Mouse (Mus musculus) MEL (cell line): Measurements from ENCODE around the gene Unc13c. TPM values are rescaled to one million over a fixed set of nuclear protein-coding genes. Genes with fewer than 3 reads are reported as not detected.

Experiments
- DNase-seq: peaks from one replicate; pipeline ENCODE4 v3.0.0; 2011; ENCODE audit warnings: low read depth, low spot score
- H3K27ac ChIP-seq: 2 replicates; pipeline ENCODE4 v1.5.1; 2012; ENCODE audit warnings: low read depth, mild to moderate bottlenecking, control low read depth, low read length, moderate library complexity; ENCODE audit not compliant: control insufficient read depth
- H3K27me3 ChIP-seq, 2 experiments: fragments of 150-350 bp in 1 of 2; sonication (generic) in 1 of 2; 2 replicates each; pipeline ENCODE4 v1.6.1; 2012; ENCODE audit warnings: low read length in 2 of 2, mild to moderate bottlenecking in 2 of 2, improper control_type of control experiment in 1 of 2, moderate library complexity in 1 of 2; ENCODE audit not compliant: insufficient read depth in 2 of 2, control insufficient read depth in 1 of 2
- H3K36me3 ChIP-seq, 2 experiments: 2 replicates each; pipeline ENCODE4 v1.6.1; 2012 to 2014; ENCODE audit warnings: low read length in 2 of 2, improper control_type of control experiment in 1 of 2, inconsistent platforms in 1 of 2, mild to moderate bottlenecking in 1 of 2; ENCODE audit not compliant: insufficient read depth in 2 of 2, control insufficient read depth in 1 of 2
- H3K4me1 ChIP-seq, 2 experiments: fragments of 150-350 bp in 1 of 2; sonication (generic) in 1 of 2; 2 replicates each; pipeline ENCODE4 v1.6.1; 2012; ENCODE audit warnings: low read length in 2 of 2, improper control_type of control experiment in 1 of 2, mild to moderate bottlenecking in 1 of 2; ENCODE audit not compliant: insufficient read depth in 2 of 2, control insufficient read depth in 1 of 2
- H3K4me3 ChIP-seq, 2 experiments: fragments of 150-350 bp in 1 of 2; sonication (generic) in 1 of 2; 2 replicates each; pipeline ENCODE4 v1.5.1; 2012; ENCODE audit warnings: low read depth in 2 of 2, low read length in 2 of 2, mild to moderate bottlenecking in 2 of 2, moderate library complexity in 2 of 2, control low read depth in 1 of 2, improper control_type of control experiment in 1 of 2; ENCODE audit not compliant: control insufficient read depth in 1 of 2, insufficient read depth in 1 of 2
- H3K79me2 ChIP-seq: 2 replicates; pipeline ENCODE4 v1.6.1; 2012; ENCODE audit warnings: mild to moderate bottlenecking, low read length, moderate library complexity; ENCODE audit not compliant: control insufficient read depth, poor library complexity, insufficient read depth
- H3K9ac ChIP-seq: 2 replicates; pipeline ENCODE4 v1.6.1; 2012; ENCODE audit warnings: low read depth, mild to moderate bottlenecking, control low read depth, low read length, moderate library complexity; ENCODE audit not compliant: control insufficient read depth, poor library complexity, severe bottlenecking
- H3K9me3 ChIP-seq: fragments of 150-350 bp; sonication (generic); replicated peaks from 2 replicates; pipeline ENCODE4 v1.6.1; 2012; ENCODE audit warnings: mild to moderate bottlenecking, low read length, improper control_type of control experiment, moderate library complexity; ENCODE audit not compliant: insufficient read depth
- ETS1 ChIP-seq: IDR thresholded peaks from 2 replicates; pipeline ENCODE4 v1.6.1; 2012; ENCODE audit warnings: low read depth, mild to moderate bottlenecking, inconsistent platforms, low read length, improper control_type of control experiment, moderate library complexity
- JUND ChIP-seq: IDR thresholded peaks from 2 replicates; pipeline ENCODE4 v1.6.1; 2011; ENCODE audit warnings: low read depth, mild to moderate bottlenecking, improper control_type of control experiment, low read length
- KAT2A ChIP-seq: conservative IDR thresholded peaks from 2 replicates; pipeline ENCODE4 v1.6.1; 2012; ENCODE audit warnings: low read depth, low read length, improper control_type of control experiment, inconsistent platforms
- MYC ChIP-seq: IDR thresholded peaks from 2 replicates; pipeline ENCODE4 v1.6.1; 2011; ENCODE audit warnings: low read depth, mild to moderate bottlenecking, low read length, improper control_type of control experiment, moderate library complexity
- NELFE ChIP-seq: IDR thresholded peaks from 2 replicates; pipeline ENCODE4 v1.6.1; 2011; ENCODE audit warnings: low read depth, low read length, improper control_type of control experiment
- POLR2A ChIP-seq, 2 experiments: IDR thresholded peaks; 2 replicates each; pipeline ENCODE4 v1.6.1; 2011 to 2012; ENCODE audit warnings: low read length in 2 of 2, mild to moderate bottlenecking in 2 of 2, control low read depth in 1 of 2, improper control_type of control experiment in 1 of 2, low read depth in 1 of 2, moderate library complexity in 1 of 2; ENCODE audit not compliant: control insufficient read depth in 1 of 2, insufficient read depth in 1 of 2, poor library complexity in 1 of 2
- POLR2AphosphoS2 ChIP-seq: IDR thresholded peaks from 2 replicates; pipeline ENCODE4 v1.6.1; 2011; ENCODE audit warnings: low read length, improper control_type of control experiment
- RAD21 ChIP-seq: IDR thresholded peaks from 2 replicates; pipeline ENCODE4 v1.6.1; 2011; ENCODE audit warnings: mild to moderate bottlenecking, low read depth, low read length, improper control_type of control experiment
- SMC3 ChIP-seq: IDR thresholded peaks from 2 replicates; pipeline ENCODE4 v1.6.1; 2011; ENCODE audit warnings: low read depth, low read length, improper control_type of control experiment
- TCF12 ChIP-seq: IDR thresholded peaks from 2 replicates; pipeline ENCODE4 v1.6.1; 2014; ENCODE audit warnings: low read depth, mild to moderate bottlenecking, inconsistent platforms, low read length, improper control_type of control experiment, moderate library complexity
- ZKSCAN1 ChIP-seq: IDR thresholded peaks from 2 replicates; pipeline ENCODE4 v1.6.1; 2012; ENCODE audit warnings: low read depth, mild to moderate bottlenecking, inconsistent platforms, low read length, improper control_type of control experiment, moderate library complexity
- polyA plus RNA-seq, 2 experiments: library from polyadenylated mRNA; stranded (reverse) in 1 of 2; unstranded in 1 of 2; fragments of >175 nt in 1 of 2; fragments of >200 nt in 1 of 2; gene quantifications; 2 replicates each; pipeline versions ENCODE4 v1.2.1 to v1.2.4; 2012; ENCODE audit warnings: low replicate concordance in 2 of 2, low read depth in 1 of 2; ENCODE audit not compliant: insufficient read length in 2 of 2, insufficient read depth in 1 of 2, missing spikeins in 1 of 2
- total RNA-seq: library from RNA; depleted of rRNA; stranded (reverse); fragments of 300-350 nt; gene quantifications from 2 replicates; pipeline ENCODE4 v1.2.3, GENCODE M21; 2012

The Unc13c gene
- total and polyA plus RNA-seq, 3 experiments = not detected

- H3K27me3 ChIP-seq = no peaks in the 10 kb centered on the region
- no peak overlapping the region for H3K27ac ChIP-seq
- H3K36me3 ChIP-seq = no peaks in the 10 kb centered on the region
- no peak overlapping the region for H3K9ac ChIP-seq
- H3K4me1 ChIP-seq = no peaks in the 10 kb centered on the region
- no peak for TF ChIP-seq RAD21
- TF ChIP-seq KAT2A = no peak
- TF ChIP-seq TCF12 = no peak
- TF ChIP-seq ETS1 = no peak
- TF ChIP-seq MYC = no peak
- no peak for TF ChIP-seq POLR2AphosphoS2
- no peak for TF ChIP-seq SMC3
- TF ChIP-seq ZKSCAN1 = no peak
- TF ChIP-seq NELFE = no peak
- TF ChIP-seq JUND = no peak
- no peak for DNase-seq
- H3K4me3 ChIP-seq = no peak overlapping the region
- H3K79me2 ChIP-seq = no peaks in the 10 kb centered on the region
- no peaks in the 10 kb centered on the region for H3K9me3 ChIP-seq
These were observed 109.3 kb downstream of the Unc13c start for GRCm38 (mm10) chr9:73859469-73859868.

DNA sequence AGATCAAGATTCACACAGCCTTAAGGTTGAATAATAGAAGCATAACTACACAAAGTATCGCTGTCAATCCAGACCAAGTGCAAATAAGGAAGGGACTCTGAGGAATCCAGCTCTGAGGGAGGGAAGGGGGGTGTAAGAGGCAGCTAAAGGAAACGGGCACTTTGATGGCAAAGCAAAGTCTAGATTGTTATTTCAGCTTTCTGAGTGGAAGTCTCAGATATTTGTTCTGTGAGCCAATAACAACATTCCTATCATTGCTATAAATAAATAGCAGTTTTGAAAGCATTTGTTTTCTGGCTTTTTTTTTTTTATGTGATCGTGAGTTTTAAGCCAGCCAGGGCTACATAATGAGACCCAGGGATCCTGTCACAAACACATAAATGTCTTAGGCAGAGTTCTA, 114.5 kb downstream of the Unc13c start:
- no peak for DNase-seq
- H3K4me3 ChIP-seq = no peak overlapping the region
- H3K36me3 ChIP-seq = no peaks in the 10 kb centered on the region
- TF ChIP-seq POLR2A (IDR thresholded peaks at IDR 0.05; ENCODE audit: control insufficient read depth in 1 of 2, insufficient read depth in 1 of 2, low read depth in 1 of 2, low read length in 2 of 2, poor library complexity in 1 of 2) = no peak
- TF ChIP-seq, all 39 proteins: peak for 0
- no peaks in the 10 kb centered on the region for H3K27me3 ChIP-seq
- no peaks in the 10 kb centered on the region for H3K4me1 ChIP-seq
- H3K9me3 ChIP-seq = no peaks in the 10 kb centered on the region
- no peak overlapping the region for H3K27ac ChIP-seq
- no peak overlapping the region for H3K9ac ChIP-seq
- H3K79me2 ChIP-seq = no peaks in the 10 kb centered on the region

GRCm38 (mm10) chr9:73806681-73807080, 162.1 kb downstream of the Unc13c start:
- H3K36me3 ChIP-seq = no peaks in the 10 kb centered on the region
- DNase-seq = no peak
- TF ChIP-seq KAT2A = no peak
- no peak for TF ChIP-seq JUND
- TF ChIP-seq, all 39 proteins: peak for 0
- no peak overlapping the region for H3K4me3 ChIP-seq
- H3K27ac ChIP-seq = no peak overlapping the region
- no peaks in the 10 kb centered on the region for H3K4me1 ChIP-seq
- no peaks in the 10 kb centered on the region for H3K9me3 ChIP-seq
- no peaks in the 10 kb centered on the region for H3K79me2 ChIP-seq
- no peaks in the 10 kb centered on the region for H3K27me3 ChIP-seq
- no peak overlapping the region for H3K9ac ChIP-seq
